Mouse (Mus musculus): Measurements from ENCODE around the gene Dennd1a. TPM values are rescaled to one million over a fixed set of nuclear protein-coding genes. Genes with fewer than 3 reads are reported as not detected.

The Dennd1a gene
- polyA plus RNA-seq, 1 experiment from 2014 or later: 3.8 TPM

DNA sequence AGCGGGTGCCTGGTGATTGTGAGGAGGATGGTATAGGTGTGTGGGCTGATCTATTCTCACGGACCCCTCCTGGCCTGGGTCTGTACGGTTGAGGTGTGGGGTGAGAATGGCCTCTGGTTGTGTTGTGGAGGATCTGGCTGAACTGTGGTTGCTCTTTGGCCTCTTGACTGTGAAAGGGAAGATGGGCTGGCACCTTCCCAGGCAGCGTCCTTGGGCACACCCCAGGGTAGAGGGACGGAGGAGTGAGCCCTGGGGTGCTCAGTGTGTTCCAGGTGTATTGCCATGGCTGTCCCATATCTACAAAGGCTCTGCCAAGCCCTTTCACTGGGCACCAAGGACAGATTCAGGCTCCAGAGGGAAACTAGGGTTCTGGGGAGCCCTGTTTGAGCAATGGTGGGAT, 498.2 kb downstream of the Dennd1a start:
- Histone ChIP-seq H3K4me2 (ENCODE audit: low read depth, low read length) (no peak overlapping the region), H3K4me3 (ENCODE audit: low read depth, low read length) (no peak overlapping the region), H3K9me3 (ENCODE audit: low read length) (no peaks in the 10 kb centered on the region), H3K4me1 (ENCODE audit: insufficient read depth) (no peaks in the 10 kb centered on the region), H3K27ac (ENCODE audit: low read depth) (no peak overlapping the region), H3K27me3 (ENCODE audit: insufficient read depth, low read length) (peaks cover 28% of the 10 kb centered on the region), H3K36me3 (replicated peaks; ENCODE audit: insufficient read depth, low read length) (no peaks in the 10 kb centered on the region), H3K9ac (replicated peaks) (no peak overlapping the region)
- 76% methylated on average over 5 of the region's 5 CpGs for WGBS (ENCODE audit: insufficient replicate concordance)
- ATAC-seq (no peak), DNase-seq (no peak)
- TF ChIP-seq CTCF (IDR thresholded peaks at IDR 0.05; ENCODE audit: low read depth) (no peak), EP300 (IDR thresholded peaks at IDR 0.05; ENCODE audit: low read depth) (no peak)

- no peak overlapping the region for H3K9ac ChIP-seq (replicated peaks)
- H3K4me2 ChIP-seq (ENCODE audit: low read depth, low read length): no peak overlapping the region
- DNase-seq: no peak
- no peaks in the 10 kb centered on the region for H3K4me1 ChIP-seq (ENCODE audit: insufficient read depth)
- no peak overlapping the region for H3K27ac ChIP-seq (ENCODE audit: low read depth)
- ATAC-seq: no peak
- no peak overlapping the region for H3K4me3 ChIP-seq (ENCODE audit: low read depth, low read length)
- no peaks in the 10 kb centered on the region for H3K9me3 ChIP-seq (ENCODE audit: low read length)
- H3K27me3 ChIP-seq (ENCODE audit: insufficient read depth, low read length): peaks cover 24% of the 10 kb centered on the region
- TF ChIP-seq EP300 (IDR thresholded peaks at IDR 0.05; ENCODE audit: low read depth) (no peak), CTCF (IDR thresholded peaks at IDR 0.05; ENCODE audit: low read depth) (no peak)
- no peaks in the 10 kb centered on the region for H3K36me3 ChIP-seq (replicated peaks; ENCODE audit: insufficient read depth, low read length)
- WGBS (ENCODE audit: insufficient replicate concordance): 68% methylated on average over 7 of the region's 7 CpGs
Measured at GRCm38 (mm10) chr2:37788176-37788962, 498.8 kb downstream of the Dennd1a start.

GRCm38 (mm10) chr2:37786461-37786860, 500.7 kb downstream of the Dennd1a start:
- TF ChIP-seq EP300 (IDR thresholded peaks at IDR 0.05; ENCODE audit: low read depth): no peak
- TF ChIP-seq CTCF (IDR thresholded peaks at IDR 0.05; ENCODE audit: low read depth): no peak
- Histone ChIP-seq H3K36me3 (replicated peaks; ENCODE audit: insufficient read depth, low read length) (no peaks in the 10 kb centered on the region), H3K27ac (ENCODE audit: low read depth) (no peak overlapping the region), H3K27me3 (ENCODE audit: insufficient read depth, low read length) (peaks cover 14% of the 10 kb centered on the region), H3K4me1 (ENCODE audit: insufficient read depth) (no peaks in the 10 kb centered on the region), H3K4me2 (ENCODE audit: low read depth, low read length) (peak overlapping the region; percentile 38; the same call in 1 of the 2 replicates), H3K9me3 (ENCODE audit: low read length) (no peaks in the 10 kb centered on the region), H3K9ac (replicated peaks) (no peak overlapping the region), H3K4me3 (ENCODE audit: low read depth, low read length) (peak overlapping the region; percentile 19; the same call in 1 of the 2 replicates)
- DNase-seq (no peak), ATAC-seq (no peak)
- WGBS (ENCODE audit: insufficient replicate concordance): 28% methylated on average over 40 of the region's 52 CpGs

- ATAC-seq: no peak
- Histone ChIP-seq H3K9me3 (ENCODE audit: low read length) (no peaks in the 10 kb centered on the region), H3K27ac (ENCODE audit: low read depth) (no peak overlapping the region), H3K4me1 (ENCODE audit: insufficient read depth) (peaks cover 8% of the 10 kb centered on the region), H3K4me2 (ENCODE audit: low read depth, low read length) (no peak overlapping the region), H3K36me3 (replicated peaks; ENCODE audit: insufficient read depth, low read length) (no peaks in the 10 kb centered on the region), H3K4me3 (ENCODE audit: low read depth, low read length) (no peak overlapping the region), H3K9ac (replicated peaks) (no peak overlapping the region), H3K27me3 (ENCODE audit: insufficient read depth, low read length) (peaks cover 14% of the 10 kb centered on the region)
- TF ChIP-seq EP300 (IDR thresholded peaks at IDR 0.05; ENCODE audit: low read depth) (no peak), CTCF (IDR thresholded peaks at IDR 0.05; ENCODE audit: low read depth) (no peak)
- 59% methylated on average over 5 of the region's 5 CpGs for WGBS (ENCODE audit: insufficient replicate concordance)
- no peak for DNase-seq
Measured at GRCm38 (mm10) chr2:37784473-37784872, 502.7 kb downstream of the Dennd1a start.

- TF ChIP-seq CTCF (IDR thresholded peaks at IDR 0.05; ENCODE audit: low read depth) (no peak), EP300 (IDR thresholded peaks at IDR 0.05; ENCODE audit: low read depth) (no peak)
- Histone ChIP-seq H3K4me1 (ENCODE audit: insufficient read depth) (peaks cover 8% of the 10 kb centered on the region), H3K36me3 (replicated peaks; ENCODE audit: insufficient read depth, low read length) (no peaks in the 10 kb centered on the region), H3K9ac (replicated peaks) (no peak overlapping the region), H3K4me2 (ENCODE audit: low read depth, low read length) (no peak overlapping the region), H3K27me3 (ENCODE audit: insufficient read depth, low read length) (peaks cover 21% of the 10 kb centered on the region), H3K4me3 (ENCODE audit: low read depth, low read length) (no peak overlapping the region), H3K27ac (ENCODE audit: low read depth) (no peak overlapping the region), H3K9me3 (ENCODE audit: low read length) (no peaks in the 10 kb centered on the region)
- no peak for ATAC-seq
- DNase-seq: no peak
- WGBS (ENCODE audit: insufficient replicate concordance): 52% methylated on average over 7 of the region's 7 CpGs
Measured at GRCm38 (mm10) chr2:37782002-37782401, 505.2 kb downstream of the Dennd1a start.

GRCm38 (mm10) chr2:37781421-37781820, 505.8 kb downstream of the Dennd1a start:
- no peak overlapping the region for H3K9ac ChIP-seq (replicated peaks)
- H3K27ac ChIP-seq (ENCODE audit: low read depth): no peak overlapping the region
- H3K4me3 ChIP-seq (ENCODE audit: low read depth, low read length): no peak overlapping the region
- DNase-seq (no peak), ATAC-seq (no peak)
- no peak for TF ChIP-seq EP300 (IDR thresholded peaks at IDR 0.05; ENCODE audit: low read depth)
- no peaks in the 10 kb centered on the region for H3K36me3 ChIP-seq (replicated peaks; ENCODE audit: insufficient read depth, low read length)
- H3K9me3 ChIP-seq (ENCODE audit: low read length): no peaks in the 10 kb centered on the region
- 63% methylated on average over 3 of the region's 3 CpGs for WGBS (ENCODE audit: insufficient replicate concordance)
- no peak overlapping the region for H3K4me2 ChIP-seq (ENCODE audit: low read depth, low read length)
- H3K27me3 ChIP-seq (ENCODE audit: insufficient read depth, low read length): peaks cover 23% of the 10 kb centered on the region
- peaks cover 8% of the 10 kb centered on the region for H3K4me1 ChIP-seq (ENCODE audit: insufficient read depth)

Data from liver, postnatal 0 days (tissue).